Mouse (Mus musculus): ENCODE measurements around the gene Slc10a1.
A peak's percentile ranks its signal among the peaks of the same experiment; 100 is the strongest.

Gene Slc10a1

DNA sequence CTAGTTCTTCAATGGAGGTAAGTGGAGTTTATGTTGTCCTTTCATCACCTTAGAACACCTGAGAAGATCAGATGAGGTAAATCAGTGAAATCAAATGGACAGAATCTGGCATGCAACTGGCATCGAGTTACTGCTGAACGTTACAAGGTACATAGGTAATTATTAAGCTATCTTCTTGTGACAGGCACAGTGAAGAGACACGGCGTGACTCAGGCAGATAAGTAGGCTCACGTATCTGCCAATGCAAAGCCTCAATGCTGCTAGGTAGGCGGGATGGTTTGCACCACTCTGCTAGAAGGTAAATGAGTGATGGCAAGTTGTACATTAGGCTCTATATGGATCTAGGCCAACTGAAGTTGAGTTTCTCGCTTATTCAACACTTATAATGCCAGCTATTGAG is 38.4 kb downstream of the Slc10a1 start:
- no peak for DNase-seq (ENCODE audit: inconsistent age in 2 of 2, low spot score in 1 of 2)

- DNase-seq (ENCODE audit: inconsistent age in 2 of 2, low spot score in 1 of 2), result no peak
Measured at GRCm38 (mm10) chr12:80928881-80929280, 39.6 kb downstream of the Slc10a1 start.

DNA sequence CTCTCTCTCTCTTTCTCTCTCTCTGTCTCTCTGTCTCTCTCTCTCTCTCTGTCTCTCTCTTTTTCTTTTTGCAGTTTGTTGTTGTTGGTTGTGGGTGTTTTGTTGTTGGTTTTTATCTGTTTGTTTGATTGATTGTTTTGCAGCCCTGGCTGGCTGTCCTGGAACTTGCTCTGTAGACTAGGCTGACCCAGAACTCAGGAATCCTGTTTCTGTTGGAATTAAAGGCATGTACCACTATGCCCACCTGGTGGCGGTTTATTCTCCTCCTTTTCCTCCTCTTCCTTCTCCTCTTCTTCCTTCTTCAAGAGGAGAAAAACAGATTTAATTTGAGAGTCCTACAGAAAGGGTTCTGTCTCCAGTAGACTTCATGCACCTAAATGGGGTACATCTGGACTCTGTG is 41.0 kb downstream of the Slc10a1 start:
- no peak for DNase-seq (ENCODE audit: inconsistent age in 2 of 2, low spot score in 1 of 2)

GRCm38 (mm10) chr12:80926550-80926949 is 42.0 kb downstream of the Slc10a1 start:
- peak in 1 of 2 experiments; percentile 51 for DNase-seq (ENCODE audit: inconsistent age in 2 of 2, low spot score in 1 of 2)

DNA sequence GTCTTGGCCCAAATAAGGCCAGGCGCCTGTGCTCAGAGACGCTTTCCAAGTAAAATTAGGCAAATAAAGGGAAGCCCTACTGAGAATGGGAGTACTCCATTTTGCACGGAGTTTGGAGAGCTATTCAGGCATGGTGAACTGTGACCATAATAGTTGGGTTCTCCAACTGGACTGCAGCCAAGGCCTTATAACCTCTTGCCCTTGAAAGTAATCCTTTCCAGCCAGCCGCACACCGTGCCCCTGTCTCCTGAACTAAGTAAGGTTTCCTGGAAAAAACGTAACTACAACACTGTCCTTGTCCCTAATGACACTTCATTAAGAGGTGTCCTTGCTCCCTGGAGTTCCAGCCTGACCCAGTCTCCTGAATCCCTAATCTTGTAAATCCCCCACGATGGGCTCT is 42.6 kb downstream of the Slc10a1 start:
- peak in 1 of 2 experiments; percentile 80 for DNase-seq (ENCODE audit: inconsistent age in 2 of 2, low spot score in 1 of 2)

- no peak for DNase-seq (ENCODE audit: inconsistent age in 2 of 2, low spot score in 1 of 2)
Measured at GRCm38 (mm10) chr12:80924205-80924604, 44.3 kb downstream of the Slc10a1 start.

DNA sequence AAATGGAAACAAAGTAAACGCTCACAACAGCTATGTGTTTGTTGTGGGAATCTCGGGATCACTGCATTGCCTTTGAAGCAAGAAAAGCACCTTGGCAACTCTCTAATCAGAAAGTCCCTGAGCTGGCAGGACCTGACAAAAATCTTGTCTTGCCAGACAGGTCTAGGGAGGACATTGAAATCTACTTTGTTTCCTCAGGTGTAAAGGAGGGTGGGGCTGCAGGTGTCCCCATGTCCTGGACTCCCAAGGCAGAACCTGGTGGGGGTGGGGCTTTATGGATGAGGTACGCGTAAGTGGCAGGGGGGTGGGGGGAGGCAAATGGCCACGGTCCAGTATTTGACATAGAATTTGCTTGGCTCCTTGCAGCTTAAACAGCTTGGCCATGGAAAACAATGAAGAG is 44.9 kb downstream of the Slc10a1 start:
- DNase-seq (ENCODE audit: inconsistent age in 2 of 2, low spot score in 1 of 2), result no peak

GRCm38 (mm10) chr12:80922869-80923268 is 45.6 kb downstream of the Slc10a1 start:
- no peak for DNase-seq (ENCODE audit: inconsistent age in 2 of 2, low spot score in 1 of 2)

- no peak for DNase-seq (ENCODE audit: inconsistent age in 2 of 2, low spot score in 1 of 2)
Measured at GRCm38 (mm10) chr12:80921301-80921700, 47.2 kb downstream of the Slc10a1 start.

DNA sequence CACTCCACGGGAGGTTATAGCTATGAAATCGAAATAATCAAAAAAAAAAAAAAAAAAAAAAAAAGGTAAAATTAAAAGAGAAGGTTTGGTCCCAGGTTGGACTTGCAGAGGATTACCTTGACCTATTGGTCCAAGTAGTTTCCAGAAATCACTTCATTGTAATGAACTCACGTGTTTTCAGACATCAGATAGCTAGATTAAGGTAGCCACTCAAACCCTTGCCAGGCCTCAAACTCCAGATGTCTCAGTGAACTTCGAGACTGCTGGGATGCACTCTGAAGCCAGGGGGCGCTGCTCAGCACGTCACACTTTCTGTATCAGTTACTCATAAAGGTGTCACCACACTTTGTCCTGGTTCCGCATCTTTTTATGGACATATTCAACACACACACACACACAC is 50.7 kb downstream of the Slc10a1 start:
- peak in 1 of 2 experiments; percentile 71 for DNase-seq (ENCODE audit: inconsistent age in 2 of 2, low spot score in 1 of 2)

GRCm38 (mm10) chr12:80909631-80910030 is 58.9 kb downstream of the Slc10a1 start:
- DNase-seq (ENCODE audit: inconsistent age in 2 of 2, low spot score in 1 of 2), result no peak

Data from adrenal gland, adult (tissue).